Mouse (Mus musculus) cerebellum, adult 2 months (tissue): ENCODE results near the gene Trpc1. TPM values are rescaled to one million over a fixed set of nuclear protein-coding genes. Genes with fewer than 3 reads are reported as not detected.

ENCODE experiments used
- DNase-seq, 2 experiments: peaks; one replicate each; pipeline ENCODE4 v3.0.0; 2021
- H3K27ac ChIP-seq: fragments of 200-500 bp; 2 replicates; pipeline ENCODE4 v1.5.1; 2012; ENCODE audit warnings: low read length, control low read depth, inconsistent platforms; ENCODE audit not compliant: insufficient read depth
- H3K27me3 ChIP-seq: fragments of 200-500 bp; 2 replicates; pipeline ENCODE4 v1.6.1; 2012; ENCODE audit warnings: inconsistent platforms, mild to moderate bottlenecking, low read length, moderate library complexity; ENCODE audit not compliant: control insufficient read depth, insufficient read depth
- H3K4me1 ChIP-seq: fragments of 200-500 bp; 2 replicates; pipeline ENCODE4 v1.6.1; 2011; ENCODE audit warnings: low read length; ENCODE audit not compliant: control insufficient read depth, insufficient read depth
- H3K4me3 ChIP-seq: fragments of 200-500 bp; replicated peaks from 2 replicates; pipeline ENCODE3; 2011; ENCODE audit warnings: mild to moderate bottlenecking, low read depth, low read length, control low read depth; ENCODE audit not compliant: insufficient read depth
- CTCF ChIP-seq: fragments of 200-500 bp; IDR thresholded peaks from 2 replicates; pipeline ENCODE4 v1.5.1; 2011; ENCODE audit warnings: low read depth, mild to moderate bottlenecking, control low read depth, low read length, moderate library complexity, borderline replicate concordance; ENCODE audit not compliant: insufficient read depth
- POLR2A ChIP-seq: fragments of 200-500 bp; IDR thresholded peaks from 2 replicates; pipeline ENCODE4 v1.6.1; 2011; ENCODE audit warnings: low read length, control low read depth, borderline replicate concordance; ENCODE audit not compliant: insufficient read depth
- WGBS: fragments of 180-500 bp; shearing (Covaris S2); methylation state at CpG from one replicate; pipeline ENCODE4 v1.1.7; 2018; 5-methylcytosine and 5-hydroxymethylcytosine counted together
- polyA plus RNA-seq: library from polyadenylated mRNA; depleted of rRNA; stranded (reverse); fragments of >200 nt; gene quantifications from 2 replicates; pipeline ENCODE4 v1.2.3, GENCODE M21; 2012

Gene Trpc1
- polyA plus RNA-seq, 1 experiment = 21.3 TPM

DNA sequence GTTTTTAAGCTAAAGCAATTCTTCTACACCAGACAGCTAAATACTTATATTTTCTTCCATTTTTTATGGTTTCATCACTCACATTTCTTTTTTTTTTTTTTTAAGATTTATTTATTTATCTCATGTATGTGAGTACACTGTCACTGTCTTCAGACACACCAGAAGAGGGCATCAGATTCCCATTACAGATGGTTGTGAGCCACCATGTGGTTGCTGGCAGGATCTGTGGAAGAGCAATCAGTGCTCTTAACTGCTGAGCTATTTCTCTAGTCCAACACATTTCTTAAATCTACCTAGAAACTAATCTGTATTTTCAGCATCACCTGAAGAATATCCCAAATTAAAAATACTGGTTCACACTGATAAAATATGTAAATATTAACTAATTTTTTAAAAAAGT lies 13.9 kb downstream of the Trpc1 start:
- H3K27ac ChIP-seq = no peak overlapping the region
- no peak for DNase-seq
- H3K4me1 ChIP-seq = no peaks in the 10 kb centered on the region
- H3K4me3 ChIP-seq = no peak overlapping the region
- no peak for TF ChIP-seq POLR2A
- TF ChIP-seq CTCF = peak; percentile 27; the same call in 1 of the 2 replicates
- H3K27me3 ChIP-seq = no peaks in the 10 kb centered on the region

DNA sequence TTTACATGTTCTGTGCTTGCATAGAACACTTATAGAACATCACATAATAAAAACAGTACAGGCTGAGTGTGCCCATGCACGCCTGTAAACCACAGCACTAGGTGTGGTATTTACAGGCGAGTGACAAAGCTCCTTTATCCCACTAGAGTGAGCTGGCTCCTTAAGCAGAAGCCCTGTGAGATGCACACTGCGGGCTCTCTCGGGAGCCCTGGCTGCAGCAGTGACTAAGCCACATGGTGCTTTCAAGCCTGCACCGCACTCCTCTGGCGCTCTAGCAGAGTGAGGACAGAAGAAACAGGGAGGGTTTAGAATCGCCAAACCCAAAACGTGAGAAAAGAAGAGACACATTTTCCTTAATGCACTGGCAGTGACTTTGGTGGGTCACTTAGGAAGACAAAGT lies 37.6 kb downstream of the Trpc1 start:
- 23% methylated on average over 8 of the region's 8 CpGs for WGBS
- Histone ChIP-seq H3K27ac (no peak overlapping the region), H3K4me1 (no peaks in the 10 kb centered on the region), H3K27me3 (no peaks in the 10 kb centered on the region), H3K4me3 (no peak overlapping the region)
- no peak for DNase-seq
- TF ChIP-seq CTCF = no peak

DNA sequence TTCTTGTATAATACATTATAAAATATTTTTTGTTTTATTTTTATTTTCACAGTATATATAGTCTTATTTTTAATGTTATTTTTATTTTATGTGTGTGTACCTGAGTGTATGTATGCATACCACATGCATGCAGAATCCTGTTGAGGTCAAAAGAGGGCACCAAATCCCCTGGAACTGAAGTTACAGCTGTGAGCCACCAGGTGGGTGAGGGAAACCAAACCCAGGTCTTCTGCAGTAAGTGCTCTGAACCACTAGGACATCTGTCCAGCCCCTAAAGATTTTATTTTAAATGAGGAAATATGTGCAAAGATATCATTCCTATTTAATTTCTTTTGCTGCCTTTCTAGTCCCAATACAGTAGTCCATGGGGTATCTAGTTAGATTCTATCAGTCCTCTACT lies 41.2 kb downstream of the Trpc1 start:
- Histone ChIP-seq H3K4me3 (no peak overlapping the region), H3K27ac (no peak overlapping the region)
- no peak for TF ChIP-seq POLR2A
- no peak for TF ChIP-seq CTCF

DNA sequence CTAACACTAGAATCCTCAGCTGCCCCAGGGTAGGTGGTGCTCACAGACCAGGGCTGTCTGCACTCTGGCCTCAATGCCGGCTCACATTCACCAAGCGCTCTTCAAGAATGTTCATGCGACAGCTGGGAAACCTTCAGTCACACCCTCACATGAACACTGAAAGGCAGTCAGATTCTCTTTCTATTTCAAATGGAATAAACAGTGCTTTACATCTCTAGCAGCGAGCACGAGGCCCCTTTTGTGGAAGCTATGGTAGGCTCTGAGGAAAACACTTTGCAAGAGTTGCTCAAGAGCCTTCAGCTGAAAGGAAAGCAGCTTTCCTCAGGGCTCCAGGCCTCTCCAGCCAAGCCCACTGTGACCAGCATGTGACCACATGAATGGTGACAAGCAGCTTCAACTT lies 44.8 kb downstream of the Trpc1 start:
- H3K4me3 ChIP-seq = no peak overlapping the region
- TF ChIP-seq POLR2A = no peak
- no peak for TF ChIP-seq CTCF
- H3K27me3 ChIP-seq = no peaks in the 10 kb centered on the region
- WGBS = 91% methylated on average over 5 of the region's 5 CpGs
- H3K27ac ChIP-seq = no peak overlapping the region
- H3K4me1 ChIP-seq = no peaks in the 10 kb centered on the region
- DNase-seq = no peak

More for the DNA sequence above, 41.2 kb downstream of the Trpc1 start:
- no peaks in the 10 kb centered on the region for H3K4me1 ChIP-seq
- no peaks in the 10 kb centered on the region for H3K27me3 ChIP-seq
- no peak for DNase-seq

- DNase-seq = no peak
- Histone ChIP-seq H3K27me3 (no peaks in the 10 kb centered on the region), H3K4me3 (no peak overlapping the region), H3K27ac (no peak overlapping the region), H3K4me1 (no peaks in the 10 kb centered on the region)
- 87% methylated on average over 3 of the region's 3 CpGs for WGBS
- no peak for TF ChIP-seq POLR2A
- no peak for TF ChIP-seq CTCF
These were observed 46.1 kb downstream of the Trpc1 start for GRCm38 (mm10) chr9:95704078-95704477.

- no peak for DNase-seq
- Histone ChIP-seq H3K27me3 (no peaks in the 10 kb centered on the region), H3K4me3 (no peak overlapping the region), H3K4me1 (no peaks in the 10 kb centered on the region), H3K27ac (no peak overlapping the region)
- TF ChIP-seq POLR2A = no peak
- no peak for TF ChIP-seq CTCF
- WGBS = 37% methylated on average over 4 of the region's 4 CpGs
These were observed 50.9 kb downstream of the Trpc1 start for GRCm38 (mm10) chr9:95699273-95699672.

DNA sequence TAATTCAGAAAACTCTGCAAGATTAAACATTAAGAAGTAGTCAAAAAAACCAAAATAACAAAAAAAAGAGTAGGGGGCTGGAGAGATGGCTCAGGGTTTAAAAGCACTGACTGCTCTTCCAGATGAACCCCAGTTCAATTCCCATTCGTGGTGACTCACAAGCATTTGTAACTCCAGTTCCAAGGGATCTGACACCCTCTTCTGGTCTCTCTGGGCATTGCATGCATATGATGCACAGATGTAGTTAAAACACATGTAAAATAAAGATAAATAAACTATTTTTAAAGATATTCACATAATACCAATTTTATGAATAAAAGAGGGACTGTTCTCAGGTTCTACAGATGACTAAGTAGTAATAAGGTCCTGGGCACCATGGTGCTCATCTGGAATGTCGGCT lies 52.4 kb downstream of the Trpc1 start:
- peak; percentile 18 to 39 for DNase-seq
- H3K4me3 ChIP-seq = no peak overlapping the region
- TF ChIP-seq POLR2A (no peak), CTCF (peak; percentile 54; the same call in 1 of the 2 replicates)
- WGBS = 60% methylated on average over 2 of the region's 2 CpGs
- no peaks in the 10 kb centered on the region for H3K27me3 ChIP-seq
- no peaks in the 10 kb centered on the region for H3K4me1 ChIP-seq
- H3K27ac ChIP-seq = no peak overlapping the region

GRCm38 (mm10) chr9:95696581-95696980 lies 53.6 kb downstream of the Trpc1 start:
- H3K4me3 ChIP-seq = no peak overlapping the region
- H3K4me1 ChIP-seq = no peaks in the 10 kb centered on the region
- WGBS = 65% methylated on average over 6 of the region's 6 CpGs
- TF ChIP-seq POLR2A (no peak), CTCF (no peak)
- no peaks in the 10 kb centered on the region for H3K27me3 ChIP-seq
- DNase-seq = no peak
- no peak overlapping the region for H3K27ac ChIP-seq
